Mouse (Mus musculus) activated CD4-positive, CD25-positive, alpha-beta regulatory T cell, adult 9 weeks (primary cell): ENCODE data around the gene Krtap3-1. TPM values are rescaled to one million over a fixed set of nuclear protein-coding genes. Genes with fewer than 3 reads are reported as not detected.

ENCODE experiments used
- polyA plus RNA-seq: library from polyadenylated mRNA; unstranded; fragments of 100-300 nt; shearing (Covaris generic); gene quantifications from one replicate; pipeline ENCODE4 v1.2.1, GENCODE M21; 2017

The Krtap3-1 gene
- polyA plus RNA-seq: not detected

DNA sequence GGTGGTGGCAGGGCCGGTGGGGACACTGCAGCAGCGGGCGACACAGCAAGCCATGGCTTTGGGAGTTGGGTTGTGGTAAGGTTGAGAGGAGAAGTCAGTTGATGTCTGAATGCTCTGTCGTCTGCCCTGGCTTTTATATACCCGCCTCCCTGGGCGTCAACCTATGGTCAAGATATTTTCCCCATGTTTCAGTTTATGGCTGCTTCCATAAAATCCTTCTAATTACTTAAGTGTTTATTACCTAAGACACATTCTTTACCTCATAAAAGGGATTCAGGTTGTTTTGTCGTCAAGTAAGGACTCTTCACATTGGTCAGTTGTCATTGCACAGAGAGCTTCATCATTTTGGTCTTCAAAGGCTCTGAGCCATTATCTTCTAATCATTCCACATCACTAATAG is at the start of gene Krtap3-1:
TSS of gene Krtap3-1 (minus strand) at position 101 of the 400 bp plus-strand sequence.

DNA sequence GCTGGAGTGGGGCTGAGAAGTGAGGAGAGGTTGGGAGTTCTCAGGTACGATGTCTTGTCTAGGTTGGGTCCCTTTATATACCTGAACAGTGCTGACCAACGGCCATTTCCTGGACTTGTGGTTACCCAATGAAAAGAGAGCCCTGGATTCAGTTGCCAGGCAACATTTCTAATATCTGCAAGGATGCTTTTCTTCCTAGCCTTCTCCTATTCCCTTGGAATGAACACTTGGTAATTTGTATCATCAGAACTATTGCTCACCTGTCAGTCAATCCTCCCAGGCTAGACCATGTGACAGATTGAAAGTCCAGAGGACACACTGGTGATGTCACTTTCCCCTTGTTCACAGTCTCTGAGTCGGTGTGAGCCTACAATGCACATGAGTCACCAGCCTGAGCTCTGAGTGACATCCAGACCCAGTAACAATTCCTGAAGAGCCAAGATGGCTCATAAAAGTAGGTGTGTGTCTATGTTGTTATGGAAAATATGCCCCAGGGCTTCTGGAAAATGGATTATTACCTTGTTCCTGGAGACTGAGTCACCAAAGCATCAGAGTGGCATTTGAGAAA is 48.5 kb upstream of the Krtap3-1 start, which contains the start of gene Krtap2-4:
TSS of gene Krtap2-4 (minus strand) at position 51 of the 568 bp plus-strand sequence.

GRCm38 (mm10) chr11:99610089-99610488 is 43.7 kb upstream of the Krtap3-1 start, which contains the start of gene Gm11937:
TSS of gene Gm11937 (minus strand) at chr11:99610189.

DNA sequence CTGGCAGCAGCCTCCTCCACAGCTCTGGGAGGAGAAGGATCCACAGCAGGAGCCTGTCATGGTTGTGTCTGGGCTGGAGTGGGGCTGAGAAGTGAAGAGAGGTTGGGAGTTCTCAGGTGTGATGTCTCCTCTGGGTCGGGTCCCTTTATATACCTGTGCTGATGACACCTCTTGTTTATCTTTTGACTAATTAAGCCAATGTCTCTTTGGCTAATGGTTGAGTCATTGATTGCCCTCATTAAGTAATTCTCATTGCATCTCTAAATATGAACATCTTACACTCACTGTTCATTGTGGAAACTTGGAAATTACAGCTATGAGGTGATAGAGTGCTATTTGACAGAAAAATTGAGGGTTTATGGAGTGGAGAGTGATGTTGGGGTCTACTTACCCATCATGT is 36.8 kb upstream of the Krtap3-1 start, which contains the start of gene Gm11938:
TSS of gene Gm11938 (minus strand) at position 101 of the 400 bp plus-strand sequence.

GRCm38 (mm10) chr11:99597742-99598141 is 31.3 kb upstream of the Krtap3-1 start, which contains the start of gene Krtap9-3:
TSS of gene Krtap9-3 (minus strand) at chr11:99598105.

GRCm38 (mm10) chr11:99590981-99591380 is 24.6 kb upstream of the Krtap3-1 start, which contains the start of gene Krtap1-3:
TSS of gene Krtap1-3 (minus strand) at chr11:99591339.

GRCm38 (mm10) chr11:99583245-99583704 is 16.8 kb upstream of the Krtap3-1 start, which contains the start of gene Krtap1-4:
TSS of gene Krtap1-4 (minus strand) at chr11:99583654.

GRCm38 (mm10) chr11:99580636-99581035 is 14.2 kb upstream of the Krtap3-1 start, which contains the start of gene Krtap1-5:
TSS of gene Krtap1-5 (minus strand) at chr11:99581016.

DNA sequence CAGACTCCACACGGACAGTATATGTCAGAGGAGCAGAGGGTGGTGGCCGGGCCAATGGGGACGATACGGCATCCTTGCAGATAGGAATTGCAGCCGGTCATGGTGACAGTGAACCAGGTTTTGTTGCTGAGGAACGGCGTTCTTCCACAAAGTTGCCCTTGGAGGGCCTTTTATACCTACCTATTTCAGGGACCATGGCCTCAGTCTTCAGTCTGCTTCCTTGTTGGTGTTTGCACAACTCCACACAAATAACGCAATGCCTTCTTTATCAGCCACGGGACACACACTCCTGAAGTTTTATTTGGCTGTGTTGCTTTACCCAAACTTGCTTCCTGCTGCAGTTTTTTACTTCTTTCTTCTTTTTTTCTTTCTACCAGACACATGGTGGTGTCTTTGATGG is 7.1 kb downstream of the Krtap3-1 start, which contains the start of gene Gm11939:
TSS of gene Gm11939 (minus strand) at position 101 of the 400 bp plus-strand sequence.

DNA sequence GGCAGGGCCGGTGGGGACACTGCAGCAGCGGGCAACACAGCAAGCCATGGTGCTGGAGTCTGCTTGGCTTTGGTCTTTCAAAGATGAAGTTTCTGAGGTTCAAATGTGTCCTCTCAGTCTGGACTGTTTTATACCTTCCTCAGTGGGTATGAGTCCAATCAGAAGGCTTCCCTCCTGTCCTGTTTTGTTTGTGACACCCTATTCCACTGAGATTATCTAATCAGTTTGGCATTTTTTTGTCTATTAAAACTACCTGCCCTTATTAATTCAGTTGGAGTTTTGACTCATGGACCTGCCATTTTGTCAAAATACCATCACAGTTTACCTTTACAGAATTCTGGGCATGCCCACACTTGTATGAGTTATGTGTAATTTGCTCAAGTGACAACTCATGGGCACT is 9.7 kb downstream of the Krtap3-1 start, which contains the start of gene Krtap3-2:
TSS of gene Krtap3-2 (minus strand) at position 101 of the 400 bp plus-strand sequence.

DNA sequence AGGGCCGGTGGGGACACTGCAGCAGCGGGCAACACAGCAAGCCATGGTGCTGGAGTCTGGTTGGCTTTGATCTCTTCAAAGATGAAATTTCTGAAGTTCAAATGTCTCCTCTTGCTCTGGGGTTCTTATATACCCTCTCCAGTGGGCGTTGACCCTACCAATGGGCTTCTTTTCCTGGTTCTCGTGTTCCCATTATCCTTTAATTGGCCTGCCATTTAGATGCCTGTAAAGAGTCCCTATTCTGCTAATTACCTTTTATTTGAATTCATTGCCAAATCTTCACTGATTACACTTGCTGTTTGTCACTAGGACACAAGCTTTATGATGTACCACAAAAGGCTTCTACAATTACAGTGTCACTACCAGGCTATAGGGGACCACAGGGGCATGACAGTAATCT is 15.7 kb downstream of the Krtap3-1 start, which contains the start of gene Krtap3-3:
TSS of gene Krtap3-3 (minus strand) at position 101 of the 400 bp plus-strand sequence.

DNA sequence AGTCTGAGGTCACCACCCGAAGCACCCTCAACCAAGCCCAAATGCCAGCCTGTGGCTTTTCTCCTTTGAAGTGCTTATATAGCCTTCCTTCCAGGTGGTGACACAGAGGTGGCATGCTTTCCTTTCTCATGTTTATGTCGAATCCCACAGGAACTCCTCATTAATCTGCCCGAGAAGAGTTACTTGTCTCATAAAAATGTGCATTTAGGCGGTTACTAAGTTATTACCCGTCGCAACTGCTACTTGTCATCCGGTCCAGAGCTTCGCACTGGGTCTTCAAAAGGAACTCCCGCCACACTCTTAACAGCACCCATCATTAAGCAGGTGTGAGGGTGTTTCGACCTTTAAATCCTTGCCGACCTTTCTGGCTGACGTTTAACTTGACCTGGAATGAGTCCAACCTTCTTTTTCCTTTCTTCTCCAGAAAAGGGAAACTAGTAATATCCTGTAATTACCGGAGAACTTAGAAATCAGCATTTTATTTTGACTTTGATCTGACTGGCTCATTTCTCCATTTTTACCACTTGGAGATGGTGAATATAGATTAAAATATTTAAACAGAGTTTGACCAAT is 45.1 kb downstream of the Krtap3-1 start, which contains the start of gene Krt39:
TSS of gene Krt39 (minus strand) at position 51 of the 573 bp plus-strand sequence.

Other genes starting within 250 kb of the Krtap3-1 start
- gene Krt25, start 243.7 kb downstream of the Krtap3-1 start, polyA plus RNA-seq: not detected
- not detected for gene Krt26, start 228.7 kb downstream of the Krtap3-1 start, polyA plus RNA-seq
- not detected for gene Krt27, start 215.5 kb downstream of the Krtap3-1 start, polyA plus RNA-seq
- gene Krt28, start 191.7 kb downstream of the Krtap3-1 start, polyA plus RNA-seq: not detected
- gene Krt10, start 177.3 kb downstream of the Krtap3-1 start, polyA plus RNA-seq: 12.6 TPM
- not detected for gene Krt12, start 144.4 kb downstream of the Krtap3-1 start, polyA plus RNA-seq
- gene Krt20, start 128.5 kb downstream of the Krtap3-1 start, polyA plus RNA-seq: not detected
- gene Krt23, start 73.5 kb downstream of the Krtap3-1 start, polyA plus RNA-seq: not detected
- not detected for gene Krt39, start 45.3 kb downstream of the Krtap3-1 start, polyA plus RNA-seq
- not detected for gene Krt40, start 23.5 kb downstream of the Krtap3-1 start, polyA plus RNA-seq
- gene Krtap3-3, start 15.8 kb downstream of the Krtap3-1 start, polyA plus RNA-seq: not detected
- gene Krtap3-2, start 9.8 kb downstream of the Krtap3-1 start, polyA plus RNA-seq: not detected
- gene Gm11939, start 7.2 kb downstream of the Krtap3-1 start, polyA plus RNA-seq: not detected
- gene Krtap1-5, start 14.4 kb upstream of the Krtap3-1 start, polyA plus RNA-seq: not detected
- not detected for gene Krtap1-4, start 17.0 kb upstream of the Krtap3-1 start, polyA plus RNA-seq
- gene Krtap1-3, start 24.7 kb upstream of the Krtap3-1 start, polyA plus RNA-seq: not detected
- gene Krtap9-3, start 31.5 kb upstream of the Krtap3-1 start, polyA plus RNA-seq: not detected
- gene Gm11938, start 36.7 kb upstream of the Krtap3-1 start, polyA plus RNA-seq: not detected
- not detected for gene Gm11937, start 43.6 kb upstream of the Krtap3-1 start, polyA plus RNA-seq
- not detected for gene Krtap2-4, start 48.2 kb upstream of the Krtap3-1 start, polyA plus RNA-seq
- gene Gm11562, start 53.8 kb upstream of the Krtap3-1 start, polyA plus RNA-seq: not detected
- gene Krtap4-1, start 61.6 kb upstream of the Krtap3-1 start, polyA plus RNA-seq: not detected
- not detected for gene Krtap4-2, start 68.5 kb upstream of the Krtap3-1 start, polyA plus RNA-seq
- gene Krtap4-7, start 77.5 kb upstream of the Krtap3-1 start, polyA plus RNA-seq: not detected
- gene Gm11555, start 83.6 kb upstream of the Krtap3-1 start, polyA plus RNA-seq: not detected
- gene Gm11563, start 92.3 kb upstream of the Krtap3-1 start, polyA plus RNA-seq: not detected
- not detected for gene Krtap4-6, start 99.3 kb upstream of the Krtap3-1 start, polyA plus RNA-seq
- not detected for gene Gm14190, start 124.1 kb upstream of the Krtap3-1 start, polyA plus RNA-seq
- gene Gm14180, start 167.7 kb upstream of the Krtap3-1 start, polyA plus RNA-seq: not detected
- gene Gm11595, start 206.3 kb upstream of the Krtap3-1 start, polyA plus RNA-seq: not detected
- not detected for gene Krtap4-8, start 214.1 kb upstream of the Krtap3-1 start, polyA plus RNA-seq
- not detected for gene Krtap4-9, start 218.6 kb upstream of the Krtap3-1 start, polyA plus RNA-seq
- gene Gm11596, start 226.8 kb upstream of the Krtap3-1 start, polyA plus RNA-seq: not detected
- not detected for gene Gm11569, start 232.3 kb upstream of the Krtap3-1 start, polyA plus RNA-seq
- not detected for gene Gm11554, start 237.8 kb upstream of the Krtap3-1 start, polyA plus RNA-seq
- not detected for gene Krtap4-13, start 243.3 kb upstream of the Krtap3-1 start, polyA plus RNA-seq
- gene Gm11564, start 249.0 kb upstream of the Krtap3-1 start, polyA plus RNA-seq: not detected